Mouse (Mus musculus): ENCODE data around the gene Rtn3.
"Not testable (repeated sequence)": the region's sequence is repeated elsewhere in the genome, so short reads cannot be mapped to it uniquely, and the experiment has no call there.

Rtn3 gene

GRCm38 (mm10) chr19:7482599-7483511, at the start of gene Rtn3:
Rtn3 (minus strand) TSS chr19:7483281.
- peak; percentile 94 for DNase-seq (ENCODE audit: low read depth, low spot score)

GRCm38 (mm10) chr19:7531906-7532305, 48.8 kb upstream of the Rtn3 start:
- DNase-seq (ENCODE audit: low read depth, low spot score) = peak; percentile 77

- DNase-seq (ENCODE audit: low read depth, low spot score) = peak; percentile 42
These were observed 45.8 kb upstream of the Rtn3 start for GRCm38 (mm10) chr19:7528639-7529428.

- DNase-seq (ENCODE audit: low read depth, low spot score) = no peak
These were observed 41.8 kb upstream of the Rtn3 start for GRCm38 (mm10) chr19:7524879-7525278.

GRCm38 (mm10) chr19:7523781-7524180, 40.7 kb upstream of the Rtn3 start:
- DNase-seq (ENCODE audit: low read depth, low spot score) = no peak

- DNase-seq (ENCODE audit: low read depth, low spot score) = no peak
These were observed 40.2 kb upstream of the Rtn3 start for GRCm38 (mm10) chr19:7523292-7523691.

GRCm38 (mm10) chr19:7522856-7523255, 39.8 kb upstream of the Rtn3 start:
- no peak for DNase-seq (ENCODE audit: low read depth, low spot score)

GRCm38 (mm10) chr19:7521619-7522018, 38.5 kb upstream of the Rtn3 start:
- DNase-seq (ENCODE audit: low read depth, low spot score) = no peak

- no peak for DNase-seq (ENCODE audit: low read depth, low spot score)
These were observed 33.4 kb upstream of the Rtn3 start for GRCm38 (mm10) chr19:7516437-7516836.

- no peak for DNase-seq (ENCODE audit: low read depth, low spot score)
These were observed 24.9 kb upstream of the Rtn3 start for GRCm38 (mm10) chr19:7508026-7508425.

GRCm38 (mm10) chr19:7506321-7506720, 23.2 kb upstream of the Rtn3 start:
- DNase-seq (ENCODE audit: low read depth, low spot score) = no peak

GRCm38 (mm10) chr19:7502432-7502831, 19.4 kb upstream of the Rtn3 start:
- DNase-seq (ENCODE audit: low read depth, low spot score) = no peak

GRCm38 (mm10) chr19:7500701-7501100, 17.6 kb upstream of the Rtn3 start:
- DNase-seq (ENCODE audit: low read depth, low spot score) = no peak

GRCm38 (mm10) chr19:7498816-7499215, 15.7 kb upstream of the Rtn3 start:
- no peak for DNase-seq (ENCODE audit: low read depth, low spot score)

GRCm38 (mm10) chr19:7496070-7496469, 13.0 kb upstream of the Rtn3 start:
- DNase-seq (ENCODE audit: low read depth, low spot score) = not testable (repeated sequence)

GRCm38 (mm10) chr19:7495221-7496038, 12.3 kb upstream of the Rtn3 start:
- DNase-seq (ENCODE audit: low read depth, low spot score) = no peak

- peak; percentile 98 for DNase-seq (ENCODE audit: low read depth, low spot score)
These were observed 11.3 kb upstream of the Rtn3 start for GRCm38 (mm10) chr19:7494187-7495015.

- no peak for DNase-seq (ENCODE audit: low read depth, low spot score)
These were observed 10.5 kb upstream of the Rtn3 start, which contains the start of gene Atl3 for GRCm38 (mm10) chr19:7493352-7494186. Atl3 (plus strand) TSS chr19:7494040.

GRCm38 (mm10) chr19:7492682-7493081, 9.6 kb upstream of the Rtn3 start:
- no peak for DNase-seq (ENCODE audit: low read depth, low spot score)

- DNase-seq (ENCODE audit: low read depth, low spot score) = no peak
These were observed 8.9 kb upstream of the Rtn3 start for GRCm38 (mm10) chr19:7491960-7492359.

Data from telencephalon, adult 2 months (tissue).